ENCODE assay signal across 28 mouse cellular contexts in genomic region chr6:91205346-91205745, GRCm38 (mm10). TPM values are rescaled to one million over a fixed set of nuclear protein-coding genes. Genes with fewer than 3 reads are reported as not detected.
DNase-seq lines count a peak whose midpoint lies in the region; ATAC-seq and TF ChIP-seq lines count a peak whose summit lies in the region.
"Had no signal": no experiment of that assay in that cellular context is flagged by ENCODE, and none has a peak within 500 bp of the region (broad histone marks: within the 10 kb centered on the region; RNA-seq: fewer than 3 reads in every experiment).

No protein-coding gene starts in this region.

- ATAC-seq in hindbrain, embryonic 12.5 days (ENCODE audit: low FRiP score): no peak
- ATAC-seq in liver, postnatal 0 days: no peak
- ATAC-seq: activated CD4-positive, CD25-positive, alpha-beta regulatory T cell, adult 4 months; CD4-positive, CD25-positive, alpha-beta regulatory T cell, adult 4 months; forebrain, embryonic 13.5 days; hindbrain, embryonic 16.5 days; midbrain, embryonic 16.5 days had no signal

- no peaks in the 10 kb centered on the region for H3K79me2 ChIP-seq in myocyte (ENCODE audit: control insufficient read depth, insufficient read depth)

- no peaks in the 10 kb centered on the region for H3K36me3 ChIP-seq in hindbrain, embryonic 10.5 days
- no peaks in the 10 kb centered on the region for H3K36me3 ChIP-seq in hindbrain, embryonic 12.5 days
- H3K36me3 ChIP-seq in embryonic facial prominence, embryonic 10.5 days (replicated peaks): no peaks in the 10 kb centered on the region
- no peaks in the 10 kb centered on the region for H3K36me3 ChIP-seq in limb, embryonic 10.5 days
- H3K36me3 ChIP-seq in myocyte (ENCODE audit: control insufficient read depth, insufficient read depth): no peaks in the 10 kb centered on the region
- H3K36me3 ChIP-seq in liver, postnatal 0 days (replicated peaks; ENCODE audit: insufficient read depth, low read length): no peaks in the 10 kb centered on the region
- H3K36me3 ChIP-seq: kidney, embryonic 15.5 days; neural tube, embryonic 13.5 days had no signal

- peaks cover 10% of the 10 kb centered on the region for H3K27me3 ChIP-seq in hindbrain, embryonic 10.5 days (ENCODE audit: insufficient read depth, poor library complexity, severe bottlenecking)
- H3K27me3 ChIP-seq in hindbrain, embryonic 12.5 days: no peaks in the 10 kb centered on the region
- peaks cover 4% of the 10 kb centered on the region; the same call in 1 of the 2 replicates for H3K27me3 ChIP-seq in embryonic facial prominence, embryonic 10.5 days (replicated peaks; ENCODE audit: low read depth, poor library complexity, severe bottlenecking)
- no peaks in the 10 kb centered on the region for H3K27me3 ChIP-seq in limb, embryonic 10.5 days (ENCODE audit: low read depth, poor library complexity, severe bottlenecking)
- no peaks in the 10 kb centered on the region for H3K27me3 ChIP-seq in myocyte (ENCODE audit: control insufficient read depth, insufficient read depth, insufficient read length)
- H3K27me3 ChIP-seq in liver, postnatal 0 days (ENCODE audit: insufficient read depth, low read length): no peaks in the 10 kb centered on the region
- H3K27me3 ChIP-seq: kidney, embryonic 15.5 days; neural tube, embryonic 13.5 days had no signal

- H3K9me3 ChIP-seq in hindbrain, embryonic 10.5 days: no peaks in the 10 kb centered on the region
- H3K9me3 ChIP-seq in hindbrain, embryonic 12.5 days (replicated peaks): no peaks in the 10 kb centered on the region
- H3K9me3 ChIP-seq in embryonic facial prominence, embryonic 10.5 days: no peaks in the 10 kb centered on the region
- no peaks in the 10 kb centered on the region for H3K9me3 ChIP-seq in limb, embryonic 10.5 days (replicated peaks)
- no peaks in the 10 kb centered on the region for H3K9me3 ChIP-seq in liver, postnatal 0 days (ENCODE audit: low read length)
- H3K9me3 ChIP-seq: forebrain, embryonic 13.5 days; kidney, embryonic 15.5 days; neural tube, embryonic 13.5 days had no signal

- H3K4me1 ChIP-seq in hindbrain, embryonic 10.5 days (replicated peaks): peaks cover 33% of the 10 kb centered on the region
- H3K4me1 ChIP-seq in hindbrain, embryonic 12.5 days: peaks cover 34% of the 10 kb centered on the region
- peaks cover 38% of the 10 kb centered on the region for H3K4me1 ChIP-seq in embryonic facial prominence, embryonic 10.5 days
- H3K4me1 ChIP-seq in limb, embryonic 10.5 days: peaks cover 51% of the 10 kb centered on the region
- no peaks in the 10 kb centered on the region for H3K4me1 ChIP-seq in liver, postnatal 0 days (ENCODE audit: insufficient read depth)

- no peak overlapping the region for H3K4me3 ChIP-seq in hindbrain, embryonic 10.5 days
- no peak overlapping the region for H3K4me3 ChIP-seq in hindbrain, embryonic 12.5 days
- no peak overlapping the region for H3K4me3 ChIP-seq in embryonic facial prominence, embryonic 10.5 days
- no peak overlapping the region for H3K4me3 ChIP-seq in limb, embryonic 10.5 days
- H3K4me3 ChIP-seq in myocyte: no peak overlapping the region
- no peak overlapping the region for H3K4me3 ChIP-seq in liver, postnatal 0 days (ENCODE audit: low read depth, low read length)
- H3K4me3 ChIP-seq: forebrain, embryonic 13.5 days; kidney, embryonic 15.5 days; left cerebral cortex, adult 2 months; neural tube, embryonic 13.5 days had no signal

- no peak for DNase-seq in hindbrain, embryonic 10.5 days (ENCODE audit: low spot score)
- no peak for DNase-seq in embryonic facial prominence, embryonic 10.5 days (ENCODE audit: low spot score)
- no peak for DNase-seq in limb, embryonic 10.5 days (ENCODE audit: low spot score)
- no peak for DNase-seq in layer of hippocampus, postnatal 10 days (ENCODE audit: low spot score in 2 of 2)
- no peak for DNase-seq in liver, postnatal 0 days
- DNase-seq: cerebellum, adult 2 months; cerebellum, postnatal 14 days; gastrocnemius, postnatal 25 days; heart, adult 18-20 months; kidney, adult 18-20 months; kidney, postnatal 25 days; lung, postnatal 36 days; thymus, adult 2 months had no signal

- no peak overlapping the region for H3ac ChIP-seq in myocyte (ENCODE audit: control insufficient read depth, insufficient read length)

- 78% methylated on average over 3 of the region's 3 CpGs for WGBS in hindbrain, embryonic 10.5 days
- 70% methylated on average over 3 of the region's 3 CpGs for WGBS in hindbrain, embryonic 12.5 days
- WGBS in embryonic facial prominence, embryonic 10.5 days: 80% methylated on average over 3 of the region's 3 CpGs
- 84% methylated on average over 3 of the region's 3 CpGs for WGBS in limb, embryonic 10.5 days
- 46% methylated on average over 3 of the region's 3 CpGs for WGBS in liver, postnatal 0 days (ENCODE audit: insufficient replicate concordance)

- TF ChIP-seq POLR2A in myocyte (IDR thresholded peaks at IDR 0.05; ENCODE audit: insufficient read length, low read depth): no peak

- no peak overlapping the region for H3K9ac ChIP-seq in hindbrain, embryonic 12.5 days
- H3K9ac ChIP-seq in liver, postnatal 0 days (replicated peaks): no peak overlapping the region
- H3K9ac ChIP-seq: forebrain, embryonic 13.5 days; kidney, embryonic 15.5 days; neural tube, embryonic 13.5 days had no signal

- TF ChIP-seq CTCF in liver, postnatal 0 days (IDR thresholded peaks at IDR 0.05; ENCODE audit: low read depth): no peak

- H3K27ac ChIP-seq in hindbrain, embryonic 10.5 days: 0 out of 2 replicates have a peak overlapping the region, but pooled peaks have one; percentile 16
- H3K27ac ChIP-seq in hindbrain, embryonic 12.5 days: no peak overlapping the region
- peak overlapping the region; percentile 48 for H3K27ac ChIP-seq in embryonic facial prominence, embryonic 10.5 days (replicated peaks)
- peak overlapping the region; percentile 57 for H3K27ac ChIP-seq in limb, embryonic 10.5 days
- no peak overlapping the region for H3K27ac ChIP-seq in liver, postnatal 0 days (ENCODE audit: low read depth)
- H3K27ac ChIP-seq: forebrain, embryonic 13.5 days; kidney, embryonic 15.5 days; left cerebral cortex, adult 2 months; neural tube, embryonic 13.5 days had no signal

- TF ChIP-seq EP300 in liver, postnatal 0 days (IDR thresholded peaks at IDR 0.05; ENCODE audit: low read depth): no peak

- no peak overlapping the region for H3K4me2 ChIP-seq in hindbrain, embryonic 12.5 days (replicated peaks)
- peak overlapping the region; percentile 58 for H3K4me2 ChIP-seq in myocyte (ENCODE audit: low read depth)
- no peak overlapping the region for H3K4me2 ChIP-seq in liver, postnatal 0 days (ENCODE audit: low read depth, low read length)
- H3K4me2 ChIP-seq: forebrain, embryonic 13.5 days; heart, embryonic 11.5 days; kidney, embryonic 15.5 days; liver, embryonic 11.5 days; midbrain, embryonic 11.5 days; neural tube, embryonic 13.5 days had no signal

TF ChIP-seq in myocyte, 11 proteins besides CTCF, POLR2A, EP300 and RAD21:
- TF ChIP-seq SRF (IDR thresholded peaks at IDR 0.05; ENCODE audit: control insufficient read depth, insufficient read length, low read depth): no peak
- TF ChIP-seq USF1 (IDR thresholded peaks at IDR 0.05; ENCODE audit: low read depth): peak; percentile 10
TF ChIP-seq in myocyte: peak in this region for 1.

RNA-seq across cellular contexts. Expression of gene Fbln2, which starts 6.9 kb away (rescaled TPM):
- polyA plus RNA-seq in hindbrain, embryonic 10.5 days (2016; fragmentation: Nextera tagmentation; extraction: Ambion mirVana): 28.5 and 32.2 TPM in 2 replicates
- 100 and 102 TPM in 2 replicates for polyA plus RNA-seq in hindbrain, embryonic 12.5 days (2016; fragmentation: Nextera tagmentation; extraction: Ambion mirVana)
- 56.6 and 69.0 TPM in 2 replicates for polyA plus RNA-seq in embryonic facial prominence, embryonic 10.5 days (2016; fragmentation: Nextera tagmentation; extraction: Ambion mirVana)
- 61.9 and 101 TPM in 2 replicates for polyA plus RNA-seq in limb, embryonic 10.5 days (2016; fragmentation: Nextera tagmentation; extraction: Ambion mirVana)
- polyA plus RNA-seq in myocyte (2012; fragmentation: generic; extraction: Trizol): 167 TPM
- 10 to 100 TPM; 15.2 to 16.4 TPM for total RNA-seq in layer of hippocampus, postnatal 10 days (2021)
- polyA plus RNA-seq in liver, postnatal 0 days (2015; fragmentation: Nextera tagmentation; extraction: Ambion mirVana): 3.8 and 4.0 TPM in 2 replicates
- total RNA-seq: hematopoietic stem cell, adult 5-6 weeks; megakaryocyte, adult 5-6 weeks had no signal

RNA-seq across cellular contexts. Expression of gene Hdac11, which starts 48.9 kb away (rescaled TPM):
- polyA plus RNA-seq in hindbrain, embryonic 10.5 days (2016; fragmentation: Nextera tagmentation; extraction: Ambion mirVana): 12.3 and 15.6 TPM in 2 replicates
- polyA plus RNA-seq in hindbrain, embryonic 12.5 days (2016; fragmentation: Nextera tagmentation; extraction: Ambion mirVana): 18.8 and 23.2 TPM in 2 replicates
- 8.6 and 9.8 TPM in 2 replicates for polyA plus RNA-seq in embryonic facial prominence, embryonic 10.5 days (2016; fragmentation: Nextera tagmentation; extraction: Ambion mirVana)
- polyA plus RNA-seq in limb, embryonic 10.5 days (2016; fragmentation: Nextera tagmentation; extraction: Ambion mirVana): 10.0 and 12.8 TPM in 2 replicates
- polyA plus RNA-seq in myocyte (2012; fragmentation: generic; extraction: Trizol): 39.3 TPM
- 100 to 1,000 TPM in 1 of 2 experiments, 10 to 100 TPM in 1; 96.2 to 103 TPM for total RNA-seq in layer of hippocampus, postnatal 10 days (2021)
- polyA plus RNA-seq in liver, postnatal 0 days (2015; fragmentation: Nextera tagmentation; extraction: Ambion mirVana): 3.4 and 4.6 TPM in 2 replicates

Comparison
In these comparisons a context has a peak if more than half of its experiments do, and no peak if none do; other contexts are left out.
1. H3K27ac ChIP-seq: peak in hindbrain, embryonic 10.5 days (single experiment), embryonic facial prominence, embryonic 10.5 days (single experiment) and limb, embryonic 10.5 days (single experiment); none in hindbrain, embryonic 12.5 days (single experiment) and liver, postnatal 0 days (single experiment).